Mouse (Mus musculus): ENCODE measurements around the gene Mrps10.
A peak's percentile ranks its signal among the peaks of the same experiment; 100 is the strongest.
"Not testable (repeated sequence)": the region's sequence is repeated elsewhere in the genome, so short reads cannot be mapped to it uniquely, and the experiment has no call there.

The Mrps10 gene

GRCm38 (mm10) chr17:47383266-47383665 is 14.6 kb downstream of the Mrps10 start:
- DNase-seq = no peak

DNA sequence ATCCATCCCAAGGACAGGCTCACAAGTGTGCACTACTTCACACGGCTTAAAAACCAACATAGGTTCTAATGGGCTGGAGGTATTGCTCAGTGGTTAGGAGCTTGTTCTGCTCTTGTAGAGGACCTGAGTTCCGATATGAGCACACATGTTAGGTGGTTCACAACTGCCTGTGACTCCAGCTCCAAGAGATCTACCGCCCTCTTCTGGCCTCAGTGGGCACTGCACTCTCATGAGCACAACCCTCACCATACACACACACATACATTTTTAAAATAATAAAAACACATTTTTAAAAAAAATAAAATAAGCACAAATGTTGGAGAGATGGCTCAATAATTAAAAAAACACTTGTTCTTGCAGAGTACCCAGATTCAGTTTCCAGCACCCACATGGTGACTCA is 15.4 kb downstream of the Mrps10 start:
- no peak for DNase-seq

GRCm38 (mm10) chr17:47385145-47385544 is 16.5 kb downstream of the Mrps10 start, which contains the start of gene Guca1b:
Guca1b (plus strand) TSS chr17:47385393.
- no peak for DNase-seq

DNA sequence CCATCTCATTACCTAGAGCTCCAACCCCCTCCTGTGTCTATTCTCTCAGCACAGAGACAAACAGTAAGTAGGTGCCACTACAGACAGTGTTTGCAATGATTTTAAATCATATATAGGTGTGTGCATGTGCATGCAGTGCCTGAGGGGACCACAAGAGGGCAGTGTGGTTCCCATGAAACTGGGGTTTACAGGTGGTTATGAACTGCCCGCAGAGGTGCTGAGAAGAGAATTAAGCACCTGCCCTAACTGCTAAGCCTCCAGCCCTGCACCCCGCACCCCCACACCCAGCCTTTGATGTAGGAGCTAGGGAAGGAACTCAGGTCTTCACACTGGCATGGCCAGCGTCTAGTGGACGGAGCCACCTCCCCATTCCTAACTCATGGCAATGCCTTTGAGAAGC is 18.0 kb downstream of the Mrps10 start:
- no peak for DNase-seq

DNA sequence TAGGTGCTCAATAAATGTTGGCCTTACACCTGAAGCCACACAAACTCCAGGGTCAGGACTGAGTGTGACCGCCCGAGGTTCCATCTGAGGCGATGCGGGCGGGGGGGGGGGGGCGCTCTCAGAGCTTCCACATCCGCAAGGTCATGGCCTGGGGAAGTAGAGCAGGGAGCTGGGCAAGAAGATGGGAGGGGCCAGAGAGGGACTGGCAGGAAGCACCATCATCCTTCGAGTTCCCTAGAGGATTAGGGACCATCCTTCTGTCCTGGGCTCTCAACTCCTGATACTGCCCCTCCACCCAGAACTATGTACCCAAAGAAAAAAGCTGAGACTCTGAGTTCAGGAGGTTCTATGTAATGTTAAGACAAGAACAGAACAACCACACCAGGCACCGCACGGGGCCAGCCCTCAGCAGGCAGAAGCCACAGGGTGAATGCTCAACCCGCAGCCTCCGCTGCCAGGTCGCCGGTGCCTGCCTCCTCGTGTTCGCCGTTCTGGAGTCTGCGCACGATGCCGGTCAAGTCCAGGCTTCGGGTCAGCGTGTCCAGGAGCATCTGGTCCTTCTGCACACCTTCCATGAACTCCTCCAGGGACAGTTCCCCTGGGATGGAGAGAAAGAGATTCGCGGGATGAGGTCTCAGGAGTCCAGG is 25.7 kb downstream of the Mrps10 start:
- no peak for DNase-seq

GRCm38 (mm10) chr17:47395376-47395913 is 26.8 kb downstream of the Mrps10 start:
- DNase-seq = no peak

DNA sequence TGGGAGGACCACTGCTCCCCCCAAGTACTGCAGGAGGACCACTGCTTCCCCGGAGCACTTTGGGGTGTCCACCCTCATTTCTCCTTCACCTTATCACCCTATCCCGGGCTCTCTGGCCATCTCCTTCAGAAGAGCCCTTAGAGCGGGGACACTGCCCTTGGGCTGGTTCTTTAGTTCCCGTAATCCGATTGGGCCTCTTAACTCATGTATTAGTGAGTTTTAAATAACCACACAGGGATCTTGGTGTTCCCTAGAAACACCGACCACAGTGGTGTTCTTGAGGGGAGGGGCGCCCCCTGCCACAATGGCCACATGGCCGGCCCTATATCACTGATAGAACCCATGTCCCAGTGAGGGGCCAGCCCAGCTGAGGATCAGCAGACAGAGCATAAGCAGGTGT is 30.4 kb downstream of the Mrps10 start:
- no peak for DNase-seq

- no peak for DNase-seq
Observed at GRCm38 (mm10) chr17:47400451-47400850, 31.8 kb downstream of the Mrps10 start, which contains the start of gene Guca1a. Guca1a (minus strand) TSS chr17:47400584.

GRCm38 (mm10) chr17:47407717-47408557 is 39.2 kb downstream of the Mrps10 start:
- DNase-seq = no peak

DNA sequence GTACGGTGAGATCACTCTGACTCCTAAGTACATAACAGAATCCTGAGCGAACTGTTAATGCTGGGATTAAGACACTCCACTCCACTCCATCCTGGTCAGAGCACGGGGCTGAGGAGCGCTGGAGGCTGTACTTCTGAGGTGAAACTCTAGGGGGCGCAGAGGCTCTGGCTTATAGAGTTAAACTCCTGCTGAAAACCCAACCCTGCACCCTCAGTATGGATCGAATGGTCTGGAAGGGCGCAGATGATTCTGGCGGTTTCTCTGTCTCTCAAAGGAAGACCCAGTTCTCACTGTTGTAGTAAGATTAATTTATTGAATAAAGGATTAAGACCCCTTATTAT is 39.8 kb downstream of the Mrps10 start:
- peak; percentile 45 for DNase-seq

GRCm38 (mm10) chr17:47409897-47410861 is 41.5 kb downstream of the Mrps10 start:
- not testable (repeated sequence) for DNase-seq

GRCm38 (mm10) chr17:47420195-47420594 is 51.5 kb downstream of the Mrps10 start:
- no peak for DNase-seq

GRCm38 (mm10) chr17:47421566-47421965 is 52.9 kb downstream of the Mrps10 start:
- no peak for DNase-seq

DNA sequence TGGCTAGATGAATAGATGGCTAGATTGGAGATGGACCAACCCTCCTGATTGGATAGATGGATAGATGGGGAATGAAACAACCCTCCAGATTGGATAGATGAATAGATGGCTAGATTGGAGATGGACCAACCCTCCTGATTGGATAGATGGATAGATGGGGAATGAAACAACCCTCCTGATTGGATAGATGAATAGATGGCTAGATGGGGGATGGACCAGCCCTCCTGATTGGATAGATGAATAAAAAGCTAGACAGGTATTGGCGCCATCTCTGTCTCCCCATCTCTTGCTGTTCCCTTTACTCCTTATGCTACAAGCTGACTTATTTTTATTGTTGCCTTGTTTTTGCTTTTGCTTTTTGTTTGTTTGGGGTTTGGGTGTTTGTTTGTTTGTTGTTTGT is 53.9 kb downstream of the Mrps10 start:
- not testable (repeated sequence) for DNase-seq

DNA sequence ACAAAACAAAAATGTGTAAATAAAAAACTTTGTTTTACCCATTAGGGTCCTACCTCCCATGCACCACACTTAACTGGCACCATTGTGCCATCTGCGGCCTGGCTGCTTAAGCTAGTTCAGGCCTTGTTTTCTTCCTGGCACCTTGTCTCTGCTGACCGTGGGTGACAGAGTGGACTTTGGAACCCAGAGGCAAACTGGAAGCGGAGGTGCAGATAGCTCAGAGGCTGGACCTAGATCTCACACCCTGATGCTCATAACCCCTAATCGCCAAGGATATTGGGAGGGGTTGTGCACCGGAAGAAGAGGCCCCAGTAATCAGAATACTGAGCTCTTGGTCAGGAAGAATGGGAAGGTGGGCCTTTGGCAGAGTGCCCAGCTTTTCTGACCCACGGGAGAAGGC is 55.5 kb downstream of the Mrps10 start:
- no peak for DNase-seq

- DNase-seq = no peak
Observed at GRCm38 (mm10) chr17:47427316-47427715, 58.6 kb downstream of the Mrps10 start.

GRCm38 (mm10) chr17:47428831-47429304 is 60.2 kb downstream of the Mrps10 start:
- DNase-seq = no peak

DNA sequence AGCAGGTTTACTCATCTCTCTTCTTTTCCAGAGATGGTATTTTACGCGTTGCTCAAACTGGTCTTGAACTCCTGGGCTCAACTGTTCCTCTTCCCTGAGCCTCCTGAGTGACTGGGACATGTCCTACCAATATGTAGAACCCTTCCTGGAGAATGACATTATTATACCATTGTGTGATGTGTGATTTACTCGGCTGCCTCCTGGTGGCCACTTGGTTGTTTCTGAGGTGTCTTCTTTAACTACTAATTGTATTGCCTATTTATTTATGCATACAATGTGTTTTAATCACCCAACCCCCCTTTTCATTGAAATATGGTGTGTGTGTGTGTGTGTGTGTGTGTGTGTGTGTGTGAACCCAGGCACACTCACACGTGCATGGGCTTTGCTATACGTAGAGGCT is 62.1 kb downstream of the Mrps10 start:
- DNase-seq = no peak
